Mouse (Mus musculus) liver, postnatal 0 days (tissue): Measurements from ENCODE around the gene Cyp4f40.

Experiments used
- CTCF ChIP-seq: sonication (generic); IDR thresholded peaks from 2 replicates; pipeline ENCODE4 v1.5.1; 2016; ENCODE audit warnings: antibody characterized with exemption, low read depth
- EP300 ChIP-seq: IDR thresholded peaks from 2 replicates; pipeline ENCODE4 v1.6.1; 2016; ENCODE audit warnings: antibody characterized with exemption, low read depth, mild to moderate bottlenecking

DNA sequence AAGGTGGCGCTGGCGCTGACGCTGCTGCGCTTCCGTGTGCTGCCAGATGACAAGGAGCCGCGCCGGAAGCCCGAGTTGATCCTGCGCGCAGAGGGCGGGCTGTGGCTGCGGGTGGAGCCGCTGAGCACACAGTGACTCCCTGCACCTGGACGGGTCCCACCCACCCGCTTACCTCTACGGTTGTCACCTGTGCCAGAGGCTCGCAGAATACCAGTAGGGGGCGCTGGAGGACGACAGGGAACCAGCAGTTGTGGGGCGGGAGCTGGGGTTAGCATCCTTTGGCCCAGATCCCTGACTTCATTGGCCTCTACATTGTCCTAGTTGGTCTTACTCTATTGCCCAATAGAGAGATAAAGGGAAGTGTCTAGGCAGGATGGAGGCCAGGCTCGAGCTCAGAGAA lies 44.1 kb downstream of the Cyp4f40 start:
- TF ChIP-seq CTCF (peak; percentile 42), EP300 (no peak)
